Mouse (Mus musculus): ENCODE measurements around the gene Gm10696.
"Not testable (repeated sequence)": the region's sequence is repeated elsewhere in the genome, so short reads cannot be mapped to it uniquely, and the experiment has no call there.

Gene Gm10696

GRCm38 (mm10) chr3:94178093-94178492 lies at the start of gene Gm10696:
TSS of gene Gm10696 (minus strand) at chr3:94178193.
- not testable (repeated sequence) for DNase-seq (ENCODE audit: low read depth, low spot score)

GRCm38 (mm10) chr3:94196414-94196813 lies 18.4 kb upstream of the Gm10696 start, which contains the start of gene Gm5286:
TSS of gene Gm5286 (plus strand) at chr3:94196714.
- not testable (repeated sequence) for DNase-seq (ENCODE audit: low read depth, low spot score)

- DNase-seq (ENCODE audit: low read depth, low spot score), result peak; percentile 76
Observed at GRCm38 (mm10) chr3:94167351-94167750, 10.6 kb downstream of the Gm10696 start.
